Mouse (Mus musculus): ENCODE data around the gene Hoxc5.

The Hoxc5 gene

DNA sequence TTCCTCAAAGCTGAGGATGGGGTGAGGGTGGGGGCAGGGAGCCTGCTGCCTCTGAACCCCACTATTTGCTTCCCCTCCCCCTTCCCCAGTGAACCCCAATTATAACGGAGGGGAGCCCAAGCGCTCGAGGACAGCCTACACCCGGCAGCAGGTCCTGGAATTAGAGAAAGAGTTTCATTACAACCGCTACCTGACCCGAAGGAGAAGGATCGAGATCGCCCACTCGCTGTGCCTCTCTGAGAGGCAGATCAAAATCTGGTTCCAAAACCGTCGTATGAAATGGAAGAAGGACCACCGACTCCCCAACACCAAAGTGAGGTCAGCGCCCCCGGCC lies 68.3 kb downstream of the Hoxc5 start:
- DNase-seq (ENCODE audit: low spot score in 2 of 2), result no peak

DNA sequence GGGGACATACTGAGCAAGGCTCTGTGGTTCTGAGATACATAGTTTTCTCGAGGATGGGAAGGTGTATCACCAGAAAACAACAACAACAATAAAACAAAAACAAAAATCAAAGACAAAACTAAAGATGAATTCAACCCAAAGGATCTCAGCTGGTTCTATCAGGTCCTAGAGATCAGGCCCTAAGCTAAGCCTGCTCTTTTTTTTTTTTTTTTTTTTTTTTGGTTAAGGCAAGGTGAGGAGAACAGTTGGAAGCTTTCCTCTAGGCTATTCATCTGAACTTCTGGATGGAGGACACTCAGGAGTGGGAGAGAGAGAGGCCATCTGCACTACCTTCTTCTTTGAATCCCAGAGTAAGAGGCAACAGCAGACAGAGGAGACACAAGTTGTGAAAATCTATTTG lies 70.3 kb downstream of the Hoxc5 start:
- no peak for DNase-seq (ENCODE audit: low spot score in 2 of 2)

DNA sequence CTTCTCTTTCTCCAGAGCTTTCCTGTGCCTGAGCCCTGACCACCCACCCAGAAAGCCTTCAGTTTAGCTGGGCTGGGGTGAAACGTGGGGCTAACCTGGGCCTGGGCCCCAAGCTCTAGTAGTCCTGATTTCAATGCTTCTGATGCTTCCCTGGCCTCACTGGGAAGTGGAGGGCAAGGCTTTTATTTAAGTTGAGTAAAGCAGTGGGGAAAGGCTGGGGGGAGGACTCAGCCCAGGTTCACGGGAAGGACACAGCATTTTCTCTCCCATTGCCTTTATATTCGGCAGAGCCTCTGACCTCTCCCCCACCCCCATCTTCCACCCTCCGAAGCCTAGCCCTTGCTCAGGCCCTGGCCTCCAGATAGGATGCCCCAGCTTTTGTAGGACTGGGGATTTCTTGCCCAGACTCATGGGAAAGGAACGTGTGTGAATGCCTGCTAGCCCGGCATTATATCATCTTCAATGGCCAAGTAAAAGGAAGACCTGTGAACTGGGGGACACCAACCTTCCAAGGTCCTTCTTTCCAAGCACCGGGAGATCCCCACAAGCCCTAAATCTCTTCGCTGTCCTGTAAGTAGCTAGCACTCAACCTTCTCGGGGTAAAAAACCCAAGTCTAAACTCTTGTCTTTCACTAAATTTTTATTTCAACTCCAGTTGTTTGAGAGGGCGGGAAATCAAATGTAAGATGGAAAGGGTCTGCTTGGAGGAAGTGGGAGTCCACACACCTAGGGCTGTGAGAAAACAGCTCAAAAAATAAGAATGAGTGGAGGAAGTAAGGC lies 71.6 kb downstream of the Hoxc5 start:
- no peak for DNase-seq (ENCODE audit: low spot score in 2 of 2)

DNA sequence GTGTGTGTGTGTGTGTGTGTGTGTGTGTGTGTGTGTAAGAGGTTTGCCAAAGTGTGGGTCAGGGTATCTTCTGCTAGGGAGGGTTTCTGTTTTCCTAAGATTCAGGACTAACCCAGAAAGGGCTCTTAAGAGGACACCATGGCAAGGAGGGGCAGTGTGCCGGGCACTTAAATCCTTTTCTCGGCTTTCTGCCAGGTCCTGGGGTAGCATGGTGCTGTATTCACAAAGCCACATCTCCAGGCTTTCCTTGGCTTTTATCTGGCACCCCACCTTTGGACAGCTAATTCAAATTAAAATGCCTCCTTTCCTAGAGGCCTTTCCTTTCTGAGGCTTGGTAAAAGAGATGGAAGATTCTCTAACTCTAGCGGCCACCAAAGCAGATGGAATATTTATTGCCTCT lies 72.4 kb downstream of the Hoxc5 start:
- DNase-seq (ENCODE audit: low spot score in 2 of 2), result no peak

DNA sequence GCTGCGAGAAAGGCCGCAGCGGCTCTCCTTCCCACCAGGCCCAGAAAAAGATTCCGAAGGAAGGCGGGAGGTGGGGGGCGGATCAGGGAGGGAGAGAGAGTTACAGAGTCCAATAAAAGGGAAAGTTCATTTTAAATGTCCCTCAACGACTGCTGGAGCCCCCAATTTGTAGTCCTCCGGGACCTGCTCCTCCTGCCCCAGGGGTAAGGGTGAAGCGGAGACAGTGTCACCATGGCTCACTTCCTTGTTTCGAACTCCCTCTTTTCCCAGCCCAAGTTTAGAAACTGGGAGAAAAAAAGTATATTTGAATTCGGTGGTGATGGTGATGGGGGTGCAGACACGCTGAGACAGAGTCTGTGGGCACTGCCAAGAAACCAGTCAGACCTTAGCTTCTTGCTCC lies 73.4 kb downstream of the Hoxc5 start:
- no peak for DNase-seq (ENCODE audit: low spot score in 2 of 2)

DNA sequence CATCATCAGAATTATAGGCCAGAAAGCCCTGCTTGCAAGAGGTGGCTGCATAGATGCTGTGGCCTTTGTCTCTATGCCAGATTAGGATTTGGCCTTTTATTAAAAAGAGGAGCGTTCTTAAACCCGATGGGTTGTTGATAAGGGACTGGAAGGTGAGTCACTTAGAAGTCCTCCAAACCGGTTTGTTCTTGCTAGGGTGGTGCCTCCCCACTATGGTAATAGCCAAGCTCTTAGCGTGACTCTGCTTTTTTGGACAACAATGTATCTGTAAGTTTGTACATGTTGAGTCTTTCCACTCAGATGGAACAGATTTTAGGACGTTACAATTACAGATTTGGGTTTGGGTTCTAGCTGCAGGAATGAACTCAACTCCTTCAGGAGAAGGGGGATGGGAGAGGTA lies 74.4 kb downstream of the Hoxc5 start:
- no peak for DNase-seq (ENCODE audit: low spot score in 2 of 2)

DNA sequence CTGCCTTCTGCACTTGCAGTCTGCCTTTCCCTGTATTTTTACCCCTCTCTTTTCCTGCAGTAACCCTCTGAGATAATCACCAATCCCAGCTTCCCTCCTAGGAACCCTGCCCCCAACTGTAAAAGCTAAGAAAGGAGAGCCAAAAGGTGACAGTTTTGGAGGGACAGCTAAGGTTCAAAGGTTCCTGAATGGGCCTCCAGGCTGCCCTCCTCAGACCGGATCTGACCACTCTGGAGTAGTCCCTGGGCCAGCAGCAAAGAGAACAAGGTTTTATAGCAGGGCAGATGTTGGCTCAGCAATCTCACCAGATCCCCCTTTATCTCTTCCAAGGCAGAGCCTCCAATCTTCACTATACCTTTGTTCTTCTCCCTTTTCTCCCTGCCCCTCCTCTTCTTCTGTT lies 75.0 kb downstream of the Hoxc5 start:
- DNase-seq (ENCODE audit: low spot score in 2 of 2), result no peak

DNA sequence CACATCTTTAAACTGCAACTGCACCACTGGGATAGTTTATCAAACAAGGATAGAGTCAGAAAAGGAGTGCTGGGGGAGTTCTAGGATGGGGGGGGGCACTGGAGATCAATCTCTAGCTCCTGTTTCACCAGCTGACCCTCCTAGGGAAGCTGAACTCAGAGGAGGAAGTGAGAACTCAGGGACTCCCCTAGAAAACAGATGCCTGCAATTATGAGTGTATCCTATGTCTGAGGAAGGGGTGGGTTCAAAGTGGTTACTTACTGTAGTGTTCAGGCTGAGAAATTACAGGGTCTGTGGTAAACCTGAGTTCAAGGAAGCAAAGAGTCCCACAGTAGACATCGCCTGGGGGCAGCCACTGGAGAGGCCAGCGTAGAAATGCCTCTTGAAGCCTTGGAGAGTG lies 84.4 kb downstream of the Hoxc5 start:
- DNase-seq (ENCODE audit: low spot score in 2 of 2), result no peak

DNA sequence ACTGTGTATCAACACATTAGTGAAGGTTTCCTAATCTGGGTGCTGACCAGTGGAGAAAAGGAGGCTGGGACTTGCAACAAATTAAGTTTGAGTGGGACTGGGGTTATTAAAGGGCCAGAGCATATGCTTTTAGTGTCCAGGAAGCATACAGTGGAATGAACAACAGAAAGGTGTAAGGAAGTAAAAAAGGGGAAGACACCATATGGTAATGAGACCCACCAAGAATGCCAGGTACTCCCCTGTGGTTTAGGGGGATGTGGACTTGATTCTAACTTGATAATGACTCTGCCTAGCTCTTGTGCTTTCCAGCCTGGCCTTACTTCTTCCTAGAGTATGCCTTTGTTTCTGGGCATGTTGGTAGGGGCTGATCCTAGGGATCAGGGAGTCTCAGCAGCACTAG lies 86.0 kb downstream of the Hoxc5 start:
- DNase-seq (ENCODE audit: low spot score in 2 of 2), result no peak

DNA sequence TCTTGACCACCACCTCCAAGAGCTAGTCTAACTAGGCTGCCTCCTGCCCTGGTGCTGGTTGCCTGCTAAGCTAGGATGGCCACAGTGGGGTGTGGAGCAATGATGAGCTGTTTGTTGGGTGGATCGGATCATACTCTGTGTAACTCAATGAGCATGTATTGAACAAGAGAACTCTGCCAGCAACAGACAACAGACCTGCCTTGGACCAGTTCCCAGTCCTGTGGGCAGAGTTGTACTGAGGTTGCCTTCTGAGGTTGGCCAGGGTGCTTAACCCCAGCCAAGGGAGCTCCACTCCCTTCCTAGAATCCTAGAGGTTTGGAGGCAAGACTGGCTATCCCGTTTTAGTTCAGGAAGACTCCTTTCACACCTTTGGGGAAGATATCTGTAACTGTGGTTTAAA lies 89.2 kb downstream of the Hoxc5 start:
- no peak for DNase-seq (ENCODE audit: low spot score in 2 of 2)

DNA sequence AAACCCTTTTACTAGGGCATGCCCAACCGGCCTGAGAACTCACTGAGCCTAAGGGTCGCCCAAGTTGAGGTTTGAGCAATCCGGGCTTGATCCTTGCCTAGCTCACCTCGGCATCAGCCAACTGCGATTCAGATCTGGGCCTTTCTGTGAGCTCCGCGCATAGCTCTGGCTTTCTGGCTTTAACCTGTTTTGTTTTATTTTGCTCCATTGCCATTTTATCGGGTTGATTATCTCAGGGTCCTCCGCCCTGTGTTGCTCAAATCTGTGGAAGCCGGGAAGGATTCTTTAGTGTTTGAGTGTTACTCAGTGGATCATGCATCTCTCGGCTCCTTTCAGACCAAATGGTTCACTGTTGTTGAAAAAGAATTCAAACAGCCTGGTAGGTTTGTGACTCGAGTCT lies 91.5 kb downstream of the Hoxc5 start:
- DNase-seq (ENCODE audit: low spot score in 2 of 2), result no peak

DNA sequence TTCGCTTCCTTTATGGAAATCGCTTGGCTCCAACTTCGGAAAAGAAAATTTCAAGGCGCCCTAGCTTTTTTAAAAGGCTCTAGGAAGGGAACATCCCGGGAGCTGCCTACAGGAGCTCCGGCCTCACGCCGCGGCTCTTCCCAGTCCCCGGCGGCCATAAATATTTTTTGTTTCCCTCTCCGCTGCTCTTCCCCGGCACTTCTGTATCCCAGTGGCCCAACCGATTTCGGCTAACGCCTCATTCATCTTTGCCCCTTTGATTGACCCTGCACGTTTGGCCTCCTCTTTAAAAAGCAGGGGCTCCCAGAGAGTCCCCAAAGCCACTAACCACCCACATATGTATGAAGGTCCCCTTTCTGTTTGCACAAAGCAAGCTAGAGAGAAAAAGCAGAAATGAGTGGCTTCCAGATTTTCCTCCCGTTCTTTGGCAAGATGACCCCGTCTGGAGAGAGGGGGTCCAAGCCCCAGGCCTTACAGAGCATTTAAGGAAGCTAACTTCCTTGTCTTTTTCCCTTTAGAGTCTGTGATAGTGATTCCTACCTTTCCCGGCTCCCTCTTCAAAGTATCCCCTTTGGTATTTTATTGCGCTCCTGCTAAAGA lies 92.2 kb downstream of the Hoxc5 start:
- no peak for DNase-seq (ENCODE audit: low spot score in 2 of 2)

DNA sequence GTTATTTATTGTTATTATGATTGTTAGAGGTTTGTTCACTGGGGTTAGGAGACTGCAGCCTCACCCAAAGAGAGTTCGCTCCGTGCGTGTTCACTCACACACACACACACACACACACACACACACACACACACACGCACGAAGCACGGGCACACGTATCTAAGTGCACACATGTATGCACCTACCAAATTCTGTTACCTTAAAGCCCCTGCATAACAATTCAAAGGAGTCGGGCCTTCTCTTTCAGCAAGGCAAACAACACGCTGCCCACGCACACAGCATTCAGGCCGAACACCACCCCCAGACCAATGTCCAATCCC lies 92.7 kb downstream of the Hoxc5 start:
- no peak for DNase-seq (ENCODE audit: low spot score in 2 of 2)

DNA sequence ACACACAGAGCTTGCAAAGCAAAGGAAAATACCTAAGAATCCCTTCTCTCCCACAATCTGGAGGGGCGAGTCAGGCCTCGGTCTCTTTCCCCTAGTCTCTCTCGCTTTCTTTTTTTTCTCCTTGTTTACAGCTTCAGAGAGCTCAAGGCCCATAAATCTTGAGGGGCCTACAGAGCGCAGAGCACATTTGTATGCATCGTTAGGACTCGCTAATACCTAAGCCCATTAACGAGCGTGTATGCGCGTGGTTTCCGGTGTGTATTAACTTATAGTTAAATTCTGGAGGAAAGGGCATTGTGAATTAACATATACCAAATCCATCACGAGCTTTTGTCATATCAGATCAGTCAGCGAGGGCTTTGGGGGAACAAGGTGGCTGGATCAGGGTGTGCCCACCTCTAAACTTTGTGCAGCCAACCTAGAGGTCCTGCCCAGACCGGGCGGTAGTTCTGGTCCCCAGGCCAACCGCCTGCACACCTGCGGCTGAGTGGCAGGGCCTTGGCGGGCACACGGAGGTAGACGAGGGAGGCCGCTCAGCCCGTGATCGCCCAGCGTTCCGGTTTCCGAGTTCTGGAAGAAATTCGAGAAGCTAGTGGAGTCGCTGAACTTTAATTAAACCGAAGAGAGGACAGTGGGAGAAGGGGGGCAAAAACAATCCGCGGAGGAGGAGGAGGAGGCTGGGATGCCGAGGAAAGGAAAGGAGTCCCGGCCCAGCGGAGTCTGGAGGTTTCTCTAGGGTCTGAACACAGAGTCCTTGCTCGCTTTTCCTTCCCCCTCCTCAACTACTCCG lies 93.3 kb downstream of the Hoxc5 start:
- DNase-seq (ENCODE audit: low spot score in 2 of 2), result peak in 1 of 2 experiments; percentile 9

DNA sequence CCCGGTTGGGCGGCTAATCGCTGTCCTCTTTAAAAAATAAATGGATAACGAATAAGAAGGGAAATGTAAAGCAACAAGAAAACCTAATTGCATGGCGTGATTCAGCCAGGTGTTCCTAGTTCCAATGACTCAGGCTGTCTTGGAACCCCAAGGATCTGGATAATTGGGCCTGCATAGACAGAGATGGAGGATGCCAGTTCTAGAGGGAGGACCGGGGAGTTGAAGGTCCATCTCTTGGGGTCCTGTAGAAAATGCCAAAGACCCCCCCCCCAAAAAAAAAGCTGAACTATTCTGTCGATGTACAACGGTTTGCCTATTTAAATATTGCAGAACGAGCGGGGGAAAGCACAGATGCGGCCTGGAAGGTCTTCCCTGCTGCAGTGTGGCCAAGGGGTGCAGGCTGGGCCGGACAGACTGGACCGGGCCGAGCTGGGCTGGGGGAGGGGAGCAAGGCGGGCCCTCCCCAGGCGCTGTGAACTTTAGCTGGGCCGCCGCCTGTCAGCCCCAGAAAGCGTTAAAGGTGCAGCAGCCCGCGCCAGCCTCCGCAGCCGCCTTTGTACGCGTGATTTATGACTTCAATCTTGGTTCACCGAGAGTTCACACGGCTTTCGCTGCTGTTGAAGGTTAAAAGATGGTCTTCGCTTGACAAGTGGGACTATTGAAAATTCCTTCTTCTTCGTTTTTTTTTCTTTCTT lies 94.0 kb downstream of the Hoxc5 start:
- peak in 1 of 2 experiments; percentile 42 for DNase-seq (ENCODE audit: low spot score in 2 of 2)

DNA sequence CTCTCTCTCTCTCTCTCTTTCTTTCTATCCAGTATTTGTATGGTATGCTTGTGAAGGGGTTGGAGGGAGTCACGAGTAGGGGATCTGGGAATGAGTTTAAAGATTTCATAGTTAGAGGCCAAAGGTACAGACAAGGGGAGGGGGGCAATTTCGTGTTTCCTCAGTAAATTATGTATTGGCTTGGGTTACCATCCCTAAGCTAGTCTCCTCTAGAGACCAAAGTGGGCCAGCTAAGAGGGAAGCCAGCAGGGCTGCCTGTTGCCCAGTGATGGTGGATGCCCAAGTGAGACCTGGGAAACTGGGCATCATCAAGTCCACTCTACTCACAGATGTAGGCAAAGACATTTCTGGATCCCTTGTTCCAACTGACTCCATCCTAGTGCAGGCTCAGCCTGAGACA lies 94.7 kb downstream of the Hoxc5 start:
- DNase-seq (ENCODE audit: low spot score in 2 of 2), result no peak

DNA sequence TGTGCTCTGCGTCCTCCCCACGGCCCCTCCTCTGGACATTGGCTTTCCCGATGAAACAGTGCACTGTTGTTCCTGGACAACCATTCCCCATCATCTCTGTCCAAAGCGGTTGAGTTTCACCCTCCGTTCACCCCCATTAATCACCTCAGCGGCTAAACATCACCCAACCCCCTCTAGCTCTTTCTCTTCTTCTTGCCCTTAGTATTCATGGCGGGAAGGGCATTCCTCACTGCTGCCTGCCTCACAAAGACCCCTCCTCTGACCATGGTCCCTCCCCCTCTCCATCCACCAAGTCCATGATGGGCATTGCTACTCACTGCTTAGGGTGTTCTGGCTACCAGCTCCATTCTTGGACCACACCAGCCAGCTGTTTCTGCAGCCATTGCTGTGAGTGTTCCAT lies 98.4 kb downstream of the Hoxc5 start:
- DNase-seq (ENCODE audit: low spot score in 2 of 2), result no peak
